Mouse (Mus musculus) myocyte (in vitro differentiated cells): ENCODE data around the gene Ezh1.

Source experiments
- CEBPB ChIP-seq: IDR thresholded peaks from 2 replicates; pipeline ENCODE4 v1.6.1; 2011; ENCODE audit warnings: mild to moderate bottlenecking, moderate library complexity; ENCODE audit not compliant: poor library complexity, insufficient read depth, severe bottlenecking
- E2F4 ChIP-seq: IDR thresholded peaks from one replicate; pipeline ENCODE4 v1.6.1; 2011; ENCODE audit warnings: mild to moderate bottlenecking, control low read depth, moderate library complexity; ENCODE audit not compliant: insufficient read depth
- MAX ChIP-seq: IDR thresholded peaks from one replicate; pipeline ENCODE4 v1.6.1; 2011; ENCODE audit warnings: low read depth, mild to moderate bottlenecking, control low read depth
- MYOD1 ChIP-seq, 3 experiments: IDR thresholded peaks; one replicate each; pipeline ENCODE4 v1.6.1; 2011; ENCODE audit warnings: control low read depth in 2 of 3, low read depth in 2 of 3, mild to moderate bottlenecking in 2 of 3, moderate library complexity in 1 of 3; ENCODE audit not compliant: insufficient read length in 2 of 3, control insufficient read depth in 1 of 3
- MYOG ChIP-seq, 3 experiments: IDR thresholded peaks; one replicate each; pipeline ENCODE4 v1.6.1; 2011; ENCODE audit warnings: control low read depth in 2 of 3, low read depth in 2 of 3, mild to moderate bottlenecking in 2 of 3; ENCODE audit not compliant: insufficient read length in 2 of 3, control insufficient read depth in 1 of 3, insufficient read depth in 1 of 3
- POLR2A ChIP-seq: IDR thresholded peaks from one replicate; pipeline ENCODE4 v1.6.1; 2011; ENCODE audit warnings: low read depth, mild to moderate bottlenecking, control low read depth, moderate library complexity; ENCODE audit not compliant: insufficient read length
- POLR2AphosphoS2 ChIP-seq: IDR thresholded peaks from one replicate; pipeline ENCODE4 v1.6.1; 2011; ENCODE audit warnings: low read depth, control low read depth; ENCODE audit not compliant: insufficient read length
- REST ChIP-seq: IDR thresholded peaks from one replicate; pipeline ENCODE4 v1.6.1; 2011; ENCODE audit warnings: mild to moderate bottlenecking, control low read depth, moderate library complexity; ENCODE audit not compliant: insufficient read depth, insufficient read length
- TCF12 ChIP-seq: IDR thresholded peaks from one replicate; pipeline ENCODE4 v1.6.1; 2011; ENCODE audit warnings: mild to moderate bottlenecking, control low read depth; ENCODE audit not compliant: poor library complexity, insufficient read depth, severe bottlenecking
- USF1 ChIP-seq: IDR thresholded peaks from one replicate; pipeline ENCODE4 v1.6.1; 2011; ENCODE audit warnings: low read depth, mild to moderate bottlenecking, control low read depth, moderate library complexity

DNA sequence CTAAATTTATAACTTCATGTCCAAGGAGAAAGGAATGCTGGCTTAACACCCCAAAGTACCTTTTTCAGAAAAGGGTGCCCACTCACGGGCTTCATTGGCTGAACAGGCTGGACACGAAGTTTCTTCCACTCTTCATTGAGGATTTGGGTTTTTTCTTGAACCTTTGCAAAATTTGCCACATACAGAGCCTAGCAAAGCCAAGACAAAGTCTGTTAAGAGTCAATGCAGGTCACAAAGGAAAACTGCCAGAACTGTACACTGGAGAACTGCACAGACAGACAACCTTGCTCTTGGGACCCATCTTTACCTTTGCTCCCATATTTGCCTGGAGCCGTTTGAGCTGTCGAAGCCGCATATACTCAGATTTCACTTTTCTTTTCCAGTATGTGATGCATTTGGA lies 9.3 kb downstream of the Ezh1 start:
- TF ChIP-seq TCF12: no peak
- TF ChIP-seq POLR2A: no peak
- TF ChIP-seq REST: no peak
- no peak for TF ChIP-seq MYOG (IDR thresholded peaks at IDR 0.05; ENCODE audit: control insufficient read depth in 1 of 3, insufficient read depth in 1 of 3, insufficient read length in 2 of 3, low read depth in 2 of 3)
- no peak for TF ChIP-seq POLR2AphosphoS2
- no peak for TF ChIP-seq E2F4
- TF ChIP-seq USF1: no peak
- no peak for TF ChIP-seq MYOD1 (IDR thresholded peaks at IDR 0.05; ENCODE audit: control insufficient read depth in 1 of 3, insufficient read length in 2 of 3, low read depth in 2 of 3)
- no peak for TF ChIP-seq CEBPB
- TF ChIP-seq MAX: no peak
